Mouse (Mus musculus): ENCODE measurements around the gene Lsp1. TPM values are rescaled to one million over a fixed set of nuclear protein-coding genes. Genes with fewer than 3 reads are reported as not detected.

Lsp1 gene
- polyA plus RNA-seq (2012; rRNA removed) = 48.6 and 56.0 TPM in 2 replicates

GRCm38 (mm10) chr7:142460636-142461077 is at the start of gene Lsp1:
Gene Lsp1 (plus strand): TSS chr7:142460809.

GRCm38 (mm10) chr7:142434137-142434865 is 26.3 kb upstream of the Lsp1 start, which contains the start of gene Syt8:
Gene Syt8 (plus strand): TSS chr7:142434850.

GRCm38 (mm10) chr7:142441585-142441984 is 19.0 kb upstream of the Lsp1 start, which contains the start of gene Tnni2:
Gene Tnni2 (plus strand): TSS chr7:142441808.

GRCm38 (mm10) chr7:142498575-142498974 is 38.0 kb downstream of the Lsp1 start, which contains the start of gene Tnnt3:
Gene Tnnt3 (plus strand): TSS chr7:142498836.

GRCm38 (mm10) chr7:142532671-142533058 is 72.1 kb downstream of the Lsp1 start, which contains the start of gene Mrpl23:
Gene Mrpl23 (plus strand): TSS chr7:142532686.

Other genes with a start within 250 kb of the Lsp1 start
- not detected in 2 replicates for gene Gm7579, start 248.9 kb upstream of the Lsp1 start, polyA plus RNA-seq (2012; rRNA removed)
- gene Krtap5-5, start 230.8 kb upstream of the Lsp1 start, polyA plus RNA-seq (2012; rRNA removed) = not detected in 2 replicates
- gene Gm40460, start 219.7 kb upstream of the Lsp1 start, polyA plus RNA-seq (2012; rRNA removed) = not detected in 2 replicates
- not detected in 2 replicates for gene Gm2431, start 202.5 kb upstream of the Lsp1 start, polyA plus RNA-seq (2012; rRNA removed)
- not detected in 2 replicates for gene Gm4559, start 186.4 kb upstream of the Lsp1 start, polyA plus RNA-seq (2012; rRNA removed)
- gene Krtap5-1, start 163.7 kb upstream of the Lsp1 start, polyA plus RNA-seq (2012; rRNA removed) = not detected in 2 replicates
- not detected in 2 replicates for gene Krtap5-4, start 157.3 kb upstream of the Lsp1 start, polyA plus RNA-seq (2012; rRNA removed)
- gene Ifitm10, start 87.1 kb upstream of the Lsp1 start, polyA plus RNA-seq (2012; rRNA removed) = 22.3 and 31.2 TPM in 2 replicates
- gene Gm49369, start 78.1 kb upstream of the Lsp1 start, polyA plus RNA-seq (2012; rRNA removed) = not detected in 2 replicates
- 387 and 475 TPM in 2 replicates for gene Ctsd, start 72.8 kb upstream of the Lsp1 start, polyA plus RNA-seq (2012; rRNA removed)
- gene Syt8, start 26.0 kb upstream of the Lsp1 start, polyA plus RNA-seq (2012; rRNA removed) = 608 and 659 TPM in 2 replicates
- 22.6 and 28.4 TPM in 2 replicates for gene Tnni2, start 19.0 kb upstream of the Lsp1 start, polyA plus RNA-seq (2012; rRNA removed)
- gene Tnnt3, start 38.0 kb downstream of the Lsp1 start, polyA plus RNA-seq (2012; rRNA removed) = 10.3 and 17.4 TPM in 2 replicates
- gene Mrpl23, start 71.9 kb downstream of the Lsp1 start, polyA plus RNA-seq (2012; rRNA removed) = 2.2 and 3.9 TPM in 2 replicates
- 16.7 and 17.9 TPM in 2 replicates for gene Igf2, start 206.0 kb downstream of the Lsp1 start, polyA plus RNA-seq (2012; rRNA removed)
- gene Gm49394, start 209.1 kb downstream of the Lsp1 start, polyA plus RNA-seq (2012; rRNA removed) = not detected in 2 replicates

Data from stomach, adult 2 months (tissue).